Mouse (Mus musculus) heart, postnatal 0 days (tissue): ENCODE data around the gene Prmt1. TPM values are rescaled to one million over a fixed set of nuclear protein-coding genes. Genes with fewer than 3 reads are reported as not detected.

ENCODE experiments used
- ATAC-seq: fragments of 200-750 bp; cut with Nextera tagmentation; 2 replicates; pipeline ENCODE4 v1.8.0; 2017; ENCODE audit warnings: low read depth, moderate number of reproducible peaks, moderate library complexity; ENCODE audit not compliant: insufficient read depth
- DNase-seq: peaks from one replicate; pipeline ENCODE4 v3.0.0-alpha.2; 2016; ENCODE audit warnings: low spot score
- H3K27ac ChIP-seq: fragments of 300-500 bp; sonication (generic); 2 replicates; pipeline ENCODE4 v1.5.1; 2014; ENCODE audit warnings: low read depth, mild to moderate bottlenecking
- H3K27me3 ChIP-seq: fragments of 300-500 bp; sonication (generic); 2 replicates; pipeline ENCODE4 v1.6.1; 2014; ENCODE audit warnings: low read length, mixed read lengths; ENCODE audit not compliant: control insufficient read depth, insufficient read depth
- H3K36me3 ChIP-seq: fragments of 300-500 bp; sonication (generic); replicated peaks from 2 replicates; pipeline ENCODE4 v1.6.1; 2014; ENCODE audit warnings: low read length, mixed read lengths; ENCODE audit not compliant: control insufficient read depth, insufficient read depth
- H3K4me1 ChIP-seq: fragments of 300-500 bp; sonication (generic); 2 replicates; pipeline ENCODE4 v1.6.1; 2014; ENCODE audit warnings: antibody characterized with exemption; ENCODE audit not compliant: control insufficient read depth, insufficient read depth
- H3K4me2 ChIP-seq: fragments of 300-500 bp; sonication (generic); 2 replicates; pipeline ENCODE4 v1.6.1; 2014; ENCODE audit warnings: low read depth, mild to moderate bottlenecking, low read length, moderate library complexity
- H3K4me3 ChIP-seq: fragments of 300-500 bp; sonication (generic); 2 replicates; pipeline ENCODE4 v1.5.1; 2014; ENCODE audit warnings: low read depth, low read length
- H3K9ac ChIP-seq: fragments of 300-500 bp; sonication (generic); replicated peaks from 2 replicates; pipeline ENCODE4 v1.6.1; 2014; ENCODE audit warnings: low read depth, low read length, mixed read lengths
- H3K9me3 ChIP-seq: fragments of 300-500 bp; sonication (generic); replicated peaks from 2 replicates; pipeline ENCODE4 v1.6.1; 2016; ENCODE audit warnings: low read length; ENCODE audit not compliant: control insufficient read depth
- CTCF ChIP-seq: IDR thresholded peaks from 2 replicates; pipeline ENCODE4 v1.5.1; 2016; ENCODE audit warnings: antibody characterized with exemption, control low read depth, low read depth
- EP300 ChIP-seq: IDR thresholded peaks from 2 replicates; pipeline ENCODE4 v1.6.1; 2016; ENCODE audit warnings: antibody characterized with exemption, low read depth
- WGBS: fragments of 180-500 bp; shearing (Covaris S2); extraction: QIAGEN DNeasy Blood & Tissue Kit; methylation state at CpG from one replicate; pipeline ENCODE4 v1.1.7; 2014; 5-methylcytosine and 5-hydroxymethylcytosine counted together
- polyA plus RNA-seq: library from polyadenylated mRNA; unstranded; fragments of >200 nt; fragmentation: Nextera tagmentation; extraction: Ambion mirVana; gene quantifications from 2 replicates; pipeline ENCODE4 v1.2.1, GENCODE M21; 2015
- total RNA-seq: library from RNA; depleted of rRNA; stranded (reverse); fragments of >200 nt; gene quantifications from 2 replicates; pipeline ENCODE4 v1.2.3, GENCODE M21; 2014; ENCODE audit warnings: low replicate concordance

Prmt1 gene
- total and polyA plus RNA-seq, 2 experiments from 2014 or later = 173 to 300 TPM

GRCm38 (mm10) chr7:45012011-45012410, 25.6 kb upstream of the Prmt1 start:
- H3K9me3 ChIP-seq = no peaks in the 10 kb centered on the region
- no peak overlapping the region for H3K4me2 ChIP-seq
- no peak overlapping the region for H3K27ac ChIP-seq
- peaks cover 61% of the 10 kb centered on the region for H3K36me3 ChIP-seq
- 96% methylated on average over 6 of the region's 6 CpGs for WGBS
- H3K9ac ChIP-seq = no peak overlapping the region
- DNase-seq = no peak
- H3K27me3 ChIP-seq = no peaks in the 10 kb centered on the region
- no peak for TF ChIP-seq EP300
- TF ChIP-seq CTCF = no peak
- no peak overlapping the region for H3K4me3 ChIP-seq
- no peak for ATAC-seq
- H3K4me1 ChIP-seq = peaks cover 9% of the 10 kb centered on the region

GRCm38 (mm10) chr7:45008411-45008810, 22.0 kb upstream of the Prmt1 start:
- Histone ChIP-seq H3K4me3 (no peak overlapping the region), H3K27me3 (no peaks in the 10 kb centered on the region), H3K4me2 (no peak overlapping the region), H3K9me3 (no peaks in the 10 kb centered on the region), H3K27ac (no peak overlapping the region), H3K9ac (no peak overlapping the region), H3K36me3 (peaks cover 95% of the 10 kb centered on the region), H3K4me1 (no peaks in the 10 kb centered on the region)
- no peak for DNase-seq
- no peak for ATAC-seq
- TF ChIP-seq EP300 (no peak), CTCF (no peak)
- 92% methylated on average over 19 of the region's 19 CpGs for WGBS

GRCm38 (mm10) chr7:45007846-45008245, 21.5 kb upstream of the Prmt1 start:
- Histone ChIP-seq H3K4me3 (no peak overlapping the region), H3K27me3 (no peaks in the 10 kb centered on the region), H3K4me2 (no peak overlapping the region), H3K4me1 (no peaks in the 10 kb centered on the region), H3K36me3 (peaks cover 95% of the 10 kb centered on the region), H3K27ac (no peak overlapping the region), H3K9ac (no peak overlapping the region), H3K9me3 (no peaks in the 10 kb centered on the region)
- 93% methylated on average over 30 of the region's 30 CpGs for WGBS
- TF ChIP-seq CTCF (no peak), EP300 (no peak)
- DNase-seq (no peak), ATAC-seq (no peak)

DNA sequence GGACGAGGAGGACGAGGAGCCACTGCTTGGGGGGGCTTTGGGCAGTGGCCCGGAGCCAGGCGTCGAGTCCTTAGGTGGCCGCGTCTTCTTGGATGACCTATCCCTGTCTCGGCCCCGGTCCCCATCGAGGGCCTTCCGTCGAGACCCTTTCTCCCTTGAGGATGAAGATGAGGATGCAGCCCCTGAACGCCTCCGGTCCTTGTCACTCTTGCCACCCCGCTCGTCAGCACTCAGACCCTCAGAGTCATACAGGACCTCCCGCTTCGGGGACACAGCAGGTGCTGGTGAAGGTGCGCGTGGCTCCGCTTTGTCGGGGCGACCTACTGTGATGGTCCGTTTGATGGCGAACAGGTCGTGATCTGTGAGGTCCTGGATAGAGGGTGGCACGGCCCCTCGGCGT, 20.8 kb upstream of the Prmt1 start:
- TF ChIP-seq CTCF = no peak
- no peak for ATAC-seq
- 91% methylated on average over 29 of the region's 29 CpGs for WGBS
- no peaks in the 10 kb centered on the region for H3K27me3 ChIP-seq
- no peak overlapping the region for H3K4me2 ChIP-seq
- no peak overlapping the region for H3K9ac ChIP-seq
- no peaks in the 10 kb centered on the region for H3K9me3 ChIP-seq
- H3K27ac ChIP-seq = no peak overlapping the region
- DNase-seq = no peak
- H3K36me3 ChIP-seq = peaks cover 95% of the 10 kb centered on the region
- H3K4me3 ChIP-seq = no peak overlapping the region
- no peaks in the 10 kb centered on the region for H3K4me1 ChIP-seq

- WGBS = 91% methylated on average over 12 of the region's 12 CpGs
- no peak overlapping the region for H3K4me2 ChIP-seq
- H3K9ac ChIP-seq = no peak overlapping the region
- H3K4me3 ChIP-seq = no peak overlapping the region
- no peaks in the 10 kb centered on the region for H3K4me1 ChIP-seq
- no peak for ATAC-seq
- DNase-seq = no peak
- no peaks in the 10 kb centered on the region for H3K27me3 ChIP-seq
- no peaks in the 10 kb centered on the region for H3K9me3 ChIP-seq
- TF ChIP-seq CTCF (no peak), EP300 (no peak)
- peaks cover 95% of the 10 kb centered on the region for H3K36me3 ChIP-seq
- H3K27ac ChIP-seq = no peak overlapping the region
These were observed 20.1 kb upstream of the Prmt1 start for GRCm38 (mm10) chr7:45006503-45006902.

DNA sequence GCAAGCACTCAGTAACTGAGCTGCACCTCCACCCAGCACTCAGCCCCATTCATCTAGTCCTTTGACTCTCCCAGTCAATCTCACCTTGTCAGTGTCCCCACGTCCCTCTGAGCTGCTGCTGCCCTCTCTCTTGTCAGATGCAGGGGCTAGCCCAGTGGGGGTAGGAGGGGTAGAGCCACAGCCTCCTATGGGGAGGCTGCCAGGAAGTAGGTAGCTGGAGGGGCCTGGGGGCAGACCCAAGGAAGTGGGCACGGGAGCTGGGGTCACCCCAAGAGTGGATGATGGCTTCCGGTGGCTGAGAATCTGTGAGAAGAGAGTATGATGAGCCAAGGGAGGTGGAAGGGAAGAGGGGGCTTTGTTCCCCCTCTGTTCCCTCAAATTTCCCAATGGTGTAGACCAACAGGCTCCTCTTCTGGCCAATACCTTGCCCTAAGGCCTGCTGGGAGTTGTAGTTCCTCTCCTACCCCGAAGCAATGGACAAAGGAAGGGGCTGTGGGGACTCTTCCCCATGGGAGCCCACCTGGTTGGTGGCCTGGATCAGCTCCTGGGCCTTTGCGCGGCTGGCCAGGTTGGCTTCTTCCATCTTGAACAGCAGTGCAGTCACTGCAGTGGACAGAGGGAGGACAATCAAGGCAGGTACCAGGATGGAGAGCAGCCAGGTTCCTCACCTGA, 19.1 kb upstream of the Prmt1 start:
- no peaks in the 10 kb centered on the region for H3K9me3 ChIP-seq
- TF ChIP-seq EP300 (no peak), CTCF (no peak)
- no peak overlapping the region for H3K4me3 ChIP-seq
- 79% methylated on average over 6 of the region's 6 CpGs for WGBS
- no peaks in the 10 kb centered on the region for H3K27me3 ChIP-seq
- H3K4me2 ChIP-seq = no peak overlapping the region
- no peak overlapping the region for H3K27ac ChIP-seq
- no peak for ATAC-seq
- DNase-seq = no peak
- no peak overlapping the region for H3K9ac ChIP-seq
- H3K36me3 ChIP-seq = peaks cover 97% of the 10 kb centered on the region
- H3K4me1 ChIP-seq = no peaks in the 10 kb centered on the region
